Mouse (Mus musculus): ENCODE data around the gene Ptprh. TPM values are rescaled to one million over a fixed set of nuclear protein-coding genes. Genes with fewer than 3 reads are reported as not detected.

The Ptprh gene
- polyA plus RNA-seq, 1 experiment from 2014 or later = not detected

DNA sequence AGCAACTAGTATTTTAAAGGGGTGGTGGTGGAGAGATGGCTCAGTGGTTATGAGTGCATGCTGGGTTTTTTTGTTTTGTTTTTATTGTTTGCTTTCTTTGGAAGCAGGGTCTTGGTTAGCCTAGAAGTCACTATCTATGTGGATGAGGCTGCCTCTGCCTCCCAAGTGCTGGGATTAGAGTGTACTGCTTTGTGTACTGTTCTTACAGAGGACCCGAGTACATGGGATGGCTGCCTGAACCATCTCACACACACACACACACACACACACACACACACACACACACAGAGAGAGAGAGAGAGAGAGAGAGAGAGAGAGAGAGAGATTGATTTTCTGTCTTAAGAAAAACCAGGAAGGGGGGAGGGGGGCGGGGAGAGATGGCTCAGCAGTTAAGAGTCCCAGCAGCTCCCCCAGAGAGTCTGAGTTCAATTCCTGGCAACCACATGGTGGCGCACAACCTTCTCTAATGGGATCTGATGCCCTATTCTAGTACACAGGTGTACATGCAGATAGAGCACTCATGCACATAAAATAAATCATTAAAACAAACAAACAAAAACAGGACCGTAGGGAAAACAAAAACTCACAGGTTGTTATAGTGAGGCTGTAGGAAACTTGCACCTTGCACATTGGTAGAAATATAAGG is 19.8 kb upstream of the Ptprh start:
- no peak overlapping the region for H3K4me3 ChIP-seq (ENCODE audit: control insufficient read depth in 1 of 2, insufficient read depth in 1 of 2, low read depth in 1 of 2, low read length in 2 of 2)
- H3K9me3 ChIP-seq (ENCODE audit: control insufficient read depth, low read length) = no peaks in the 10 kb centered on the region
- 23% methylated on average over 4 of the region's 4 CpGs for WGBS
- no peak overlapping the region for H3K4me2 ChIP-seq (ENCODE audit: low read length)
- H3K9ac ChIP-seq (ENCODE audit: low read length) = no peak overlapping the region
- H3K27ac ChIP-seq (replicated peaks in 1 of 2; ENCODE audit: control insufficient read depth in 1 of 2, insufficient read depth in 1 of 2, low read depth in 2 of 2, low read length in 2 of 2) = no peak overlapping the region
- peaks cover 6% of the 10 kb centered on the region for H3K36me3 ChIP-seq (ENCODE audit: control insufficient read depth, insufficient read depth, low read length)
- no peak for ATAC-seq (ENCODE audit: insufficient number of reproducible peaks, insufficient read depth, low FRiP score, low read depth)
- H3K4me1 ChIP-seq (ENCODE audit: control insufficient read depth in 2 of 2, insufficient read depth in 2 of 2, low read length in 2 of 2) = no peaks in the 10 kb centered on the region
- no peaks in the 10 kb centered on the region for H3K27me3 ChIP-seq (ENCODE audit: control insufficient read depth, insufficient read depth, low read length)

GRCm38 (mm10) chr7:4619979-4620378 is 16.1 kb upstream of the Ptprh start:
- WGBS = 34% methylated on average over 1 of the region's 1 CpGs
- Histone ChIP-seq H3K27ac (replicated peaks in 1 of 2; ENCODE audit: control insufficient read depth in 1 of 2, insufficient read depth in 1 of 2, low read depth in 2 of 2, low read length in 2 of 2) (no peak overlapping the region), H3K4me2 (ENCODE audit: low read length) (no peak overlapping the region), H3K27me3 (ENCODE audit: control insufficient read depth, insufficient read depth, low read length) (no peaks in the 10 kb centered on the region), H3K9ac (ENCODE audit: low read length) (no peak overlapping the region), H3K4me3 (ENCODE audit: control insufficient read depth in 1 of 2, insufficient read depth in 1 of 2, low read depth in 1 of 2, low read length in 2 of 2) (no peak overlapping the region), H3K4me1 (ENCODE audit: control insufficient read depth in 2 of 2, insufficient read depth in 2 of 2, low read length in 2 of 2) (no peaks in the 10 kb centered on the region), H3K36me3 (ENCODE audit: control insufficient read depth, insufficient read depth, low read length) (no peaks in the 10 kb centered on the region), H3K9me3 (ENCODE audit: control insufficient read depth, low read length) (no peaks in the 10 kb centered on the region)
- ATAC-seq (ENCODE audit: insufficient number of reproducible peaks, insufficient read depth, low FRiP score, low read depth) = no peak

GRCm38 (mm10) chr7:4613740-4614403 is 10.0 kb upstream of the Ptprh start:
- Histone ChIP-seq H3K4me1 (ENCODE audit: control insufficient read depth in 2 of 2, insufficient read depth in 2 of 2, low read length in 2 of 2) (no peaks in the 10 kb centered on the region), H3K27me3 (ENCODE audit: control insufficient read depth, insufficient read depth, low read length) (no peaks in the 10 kb centered on the region), H3K4me2 (ENCODE audit: low read length) (no peak overlapping the region), H3K4me3 (ENCODE audit: control insufficient read depth in 1 of 2, insufficient read depth in 1 of 2, low read depth in 1 of 2, low read length in 2 of 2) (no peak overlapping the region), H3K27ac (replicated peaks in 1 of 2; ENCODE audit: control insufficient read depth in 1 of 2, insufficient read depth in 1 of 2, low read depth in 2 of 2, low read length in 2 of 2) (no peak overlapping the region), H3K9ac (ENCODE audit: low read length) (no peak overlapping the region), H3K36me3 (ENCODE audit: control insufficient read depth, insufficient read depth, low read length) (no peaks in the 10 kb centered on the region), H3K9me3 (ENCODE audit: control insufficient read depth, low read length) (no peaks in the 10 kb centered on the region)
- 68% methylated on average over 14 of the region's 14 CpGs for WGBS
- ATAC-seq (ENCODE audit: insufficient number of reproducible peaks, insufficient read depth, low FRiP score, low read depth) = no peak

DNA sequence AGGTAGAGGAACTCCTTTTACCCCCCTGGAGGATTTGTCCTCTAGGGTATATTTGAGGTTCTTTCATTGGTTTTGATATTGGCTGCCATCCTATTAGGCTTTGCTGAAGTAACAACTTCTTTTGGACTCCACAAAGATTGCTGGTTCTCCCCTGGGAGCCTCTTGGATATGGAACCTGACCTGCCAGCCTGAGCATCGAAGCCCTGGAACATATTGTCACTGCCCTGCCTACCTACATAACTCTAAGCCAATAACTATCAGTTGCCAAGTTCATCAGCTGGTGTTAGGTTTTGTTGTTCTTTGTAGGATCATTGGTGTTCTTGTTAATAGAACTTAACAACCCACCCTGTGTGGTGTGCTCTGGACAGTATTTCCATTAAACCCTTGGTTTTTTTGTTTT is 9.1 kb upstream of the Ptprh start:
- no peaks in the 10 kb centered on the region for H3K36me3 ChIP-seq (ENCODE audit: control insufficient read depth, insufficient read depth, low read length)
- no peaks in the 10 kb centered on the region for H3K4me1 ChIP-seq (ENCODE audit: control insufficient read depth in 2 of 2, insufficient read depth in 2 of 2, low read length in 2 of 2)
- no peak overlapping the region for H3K9ac ChIP-seq (ENCODE audit: low read length)
- H3K4me2 ChIP-seq (ENCODE audit: low read length) = no peak overlapping the region
- no peaks in the 10 kb centered on the region for H3K9me3 ChIP-seq (ENCODE audit: control insufficient read depth, low read length)
- no peak overlapping the region for H3K27ac ChIP-seq (replicated peaks in 1 of 2; ENCODE audit: control insufficient read depth in 1 of 2, insufficient read depth in 1 of 2, low read depth in 2 of 2, low read length in 2 of 2)
- 73% methylated on average over 1 of the region's 1 CpGs for WGBS
- H3K27me3 ChIP-seq (ENCODE audit: control insufficient read depth, insufficient read depth, low read length) = no peaks in the 10 kb centered on the region
- ATAC-seq (ENCODE audit: insufficient number of reproducible peaks, insufficient read depth, low FRiP score, low read depth) = no peak
- H3K4me3 ChIP-seq (ENCODE audit: control insufficient read depth in 1 of 2, insufficient read depth in 1 of 2, low read depth in 1 of 2, low read length in 2 of 2) = no peak overlapping the region

DNA sequence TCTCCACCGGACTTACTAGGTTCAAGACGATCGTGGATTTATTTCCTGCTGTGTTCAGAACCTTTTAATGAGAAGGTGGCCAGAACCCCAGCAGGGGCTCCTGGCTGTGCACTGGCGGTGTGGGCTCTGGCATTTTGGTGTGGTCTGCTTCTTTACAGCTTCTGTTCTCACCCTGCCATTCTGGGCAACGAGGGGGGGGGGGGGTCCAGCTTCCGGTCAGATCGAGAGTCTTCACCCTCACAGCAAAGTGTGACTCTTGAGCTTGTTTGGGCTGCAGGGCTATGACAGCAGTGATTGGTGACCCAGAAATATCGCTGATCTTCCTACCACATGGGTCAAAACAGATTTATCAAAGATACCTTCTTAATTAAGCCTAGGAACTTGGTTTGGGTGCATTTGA is 8.5 kb upstream of the Ptprh start:
- 49% methylated on average over 8 of the region's 8 CpGs for WGBS

GRCm38 (mm10) chr7:4611921-4612341 is 8.1 kb upstream of the Ptprh start:
- WGBS = 68% methylated on average over 12 of the region's 12 CpGs
- Histone ChIP-seq H3K9ac (ENCODE audit: low read length) (no peak overlapping the region), H3K27ac (replicated peaks in 1 of 2; ENCODE audit: control insufficient read depth in 1 of 2, insufficient read depth in 1 of 2, low read depth in 2 of 2, low read length in 2 of 2) (no peak overlapping the region), H3K36me3 (ENCODE audit: control insufficient read depth, insufficient read depth, low read length) (no peaks in the 10 kb centered on the region), H3K9me3 (ENCODE audit: control insufficient read depth, low read length) (no peaks in the 10 kb centered on the region), H3K4me3 (ENCODE audit: control insufficient read depth in 1 of 2, insufficient read depth in 1 of 2, low read depth in 1 of 2, low read length in 2 of 2) (no peak overlapping the region), H3K27me3 (ENCODE audit: control insufficient read depth, insufficient read depth, low read length) (no peaks in the 10 kb centered on the region), H3K4me1 (ENCODE audit: control insufficient read depth in 2 of 2, insufficient read depth in 2 of 2, low read length in 2 of 2) (no peaks in the 10 kb centered on the region), H3K4me2 (ENCODE audit: low read length) (no peak overlapping the region)
- ATAC-seq (ENCODE audit: insufficient number of reproducible peaks, insufficient read depth, low FRiP score, low read depth) = no peak

More for the DNA sequence above, 8.5 kb upstream of the Ptprh start:
- ATAC-seq (ENCODE audit: insufficient number of reproducible peaks, insufficient read depth, low FRiP score, low read depth) = no peak
- no peaks in the 10 kb centered on the region for H3K4me1 ChIP-seq (ENCODE audit: control insufficient read depth in 2 of 2, insufficient read depth in 2 of 2, low read length in 2 of 2)
- H3K4me2 ChIP-seq (ENCODE audit: low read length) = no peak overlapping the region
- H3K9ac ChIP-seq (ENCODE audit: low read length) = no peak overlapping the region
- no peaks in the 10 kb centered on the region for H3K27me3 ChIP-seq (ENCODE audit: control insufficient read depth, insufficient read depth, low read length)
- H3K36me3 ChIP-seq (ENCODE audit: control insufficient read depth, insufficient read depth, low read length) = no peaks in the 10 kb centered on the region
- no peak overlapping the region for H3K27ac ChIP-seq (replicated peaks in 1 of 2; ENCODE audit: control insufficient read depth in 1 of 2, insufficient read depth in 1 of 2, low read depth in 2 of 2, low read length in 2 of 2)
- no peaks in the 10 kb centered on the region for H3K9me3 ChIP-seq (ENCODE audit: control insufficient read depth, low read length)
- H3K4me3 ChIP-seq (ENCODE audit: control insufficient read depth in 1 of 2, insufficient read depth in 1 of 2, low read depth in 1 of 2, low read length in 2 of 2) = no peak overlapping the region

GRCm38 (mm10) chr7:4611511-4611910 is 7.7 kb upstream of the Ptprh start:
- no peak overlapping the region for H3K27ac ChIP-seq (replicated peaks in 1 of 2; ENCODE audit: control insufficient read depth in 1 of 2, insufficient read depth in 1 of 2, low read depth in 2 of 2, low read length in 2 of 2)
- no peak overlapping the region for H3K4me3 ChIP-seq (ENCODE audit: control insufficient read depth in 1 of 2, insufficient read depth in 1 of 2, low read depth in 1 of 2, low read length in 2 of 2)
- H3K27me3 ChIP-seq (ENCODE audit: control insufficient read depth, insufficient read depth, low read length) = no peaks in the 10 kb centered on the region
- no peak for ATAC-seq (ENCODE audit: insufficient number of reproducible peaks, insufficient read depth, low FRiP score, low read depth)
- H3K9ac ChIP-seq (ENCODE audit: low read length) = no peak overlapping the region
- no peaks in the 10 kb centered on the region for H3K4me1 ChIP-seq (ENCODE audit: control insufficient read depth in 2 of 2, insufficient read depth in 2 of 2, low read length in 2 of 2)
- no peaks in the 10 kb centered on the region for H3K9me3 ChIP-seq (ENCODE audit: control insufficient read depth, low read length)
- WGBS = 72% methylated on average over 12 of the region's 12 CpGs
- no peak overlapping the region for H3K4me2 ChIP-seq (ENCODE audit: low read length)
- H3K36me3 ChIP-seq (ENCODE audit: control insufficient read depth, insufficient read depth, low read length) = no peaks in the 10 kb centered on the region

DNA sequence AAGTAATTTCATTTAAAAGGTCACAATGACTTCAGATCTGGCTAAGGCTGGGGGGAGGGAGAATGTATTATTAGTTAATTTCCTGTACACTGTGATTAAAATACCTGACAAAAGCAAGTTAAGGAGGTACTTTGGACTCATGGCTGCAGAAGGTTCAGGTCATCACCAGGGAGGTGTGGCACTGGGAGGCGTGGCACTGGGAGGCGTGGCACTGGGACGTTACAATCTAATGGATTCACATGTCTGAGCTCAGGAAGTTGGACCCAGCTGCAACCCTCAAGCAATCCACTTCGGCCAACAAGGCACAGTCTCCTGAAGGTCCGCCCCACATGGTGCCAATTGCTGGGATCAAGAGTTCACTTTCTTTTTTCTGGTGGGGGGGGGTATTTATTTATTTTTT is 4.2 kb upstream of the Ptprh start:
- no peaks in the 10 kb centered on the region for H3K36me3 ChIP-seq (ENCODE audit: control insufficient read depth, insufficient read depth, low read length)
- H3K27ac ChIP-seq (replicated peaks in 1 of 2; ENCODE audit: control insufficient read depth in 1 of 2, insufficient read depth in 1 of 2, low read depth in 2 of 2, low read length in 2 of 2) = no peak overlapping the region
- H3K4me1 ChIP-seq (ENCODE audit: control insufficient read depth in 2 of 2, insufficient read depth in 2 of 2, low read length in 2 of 2) = no peaks in the 10 kb centered on the region
- H3K4me3 ChIP-seq (ENCODE audit: control insufficient read depth in 1 of 2, insufficient read depth in 1 of 2, low read depth in 1 of 2, low read length in 2 of 2) = no peak overlapping the region
- WGBS = 56% methylated on average over 5 of the region's 5 CpGs
- H3K9me3 ChIP-seq (ENCODE audit: control insufficient read depth, low read length) = no peaks in the 10 kb centered on the region
- ATAC-seq (ENCODE audit: insufficient number of reproducible peaks, insufficient read depth, low FRiP score, low read depth) = no peak
- no peak overlapping the region for H3K4me2 ChIP-seq (ENCODE audit: low read length)
- no peaks in the 10 kb centered on the region for H3K27me3 ChIP-seq (ENCODE audit: control insufficient read depth, insufficient read depth, low read length)
- no peak overlapping the region for H3K9ac ChIP-seq (ENCODE audit: low read length)

Data from heart, embryonic 14.5 days (tissue).